Mouse (Mus musculus) heart, embryonic 11.5 days (tissue): Measurements from ENCODE around the gene Pnrc2. TPM values are rescaled to one million over a fixed set of nuclear protein-coding genes. Genes with fewer than 3 reads are reported as not detected.

Experiments used
- ATAC-seq: fragments of 200-750 bp; cut with Nextera tagmentation; replicated peaks from 2 replicates; pipeline ENCODE4 v1.8.0; 2017; ENCODE audit warnings: moderate library complexity; ENCODE audit not compliant: insufficient number of reproducible peaks, low FRiP score, low TSS enrichment
- H3K27ac ChIP-seq: fragments of 300-500 bp; sonication (generic); 2 replicates; pipeline ENCODE4 v1.5.1; 2014; ENCODE audit warnings: mild to moderate bottlenecking, low read depth, low read length
- H3K27me3 ChIP-seq: fragments of 300-500 bp; sonication (generic); 2 replicates; pipeline ENCODE4 v1.6.1; 2014; ENCODE audit warnings: mild to moderate bottlenecking, low read length, mixed read lengths; ENCODE audit not compliant: control insufficient read depth, insufficient read depth
- H3K36me3 ChIP-seq: fragments of 300-500 bp; sonication (generic); 2 replicates; pipeline ENCODE4 v1.6.1; 2014; ENCODE audit warnings: mild to moderate bottlenecking, low read length, moderate library complexity, mixed read lengths; ENCODE audit not compliant: control insufficient read depth, insufficient read depth
- H3K4me1 ChIP-seq: fragments of 300-500 bp; sonication (generic); 2 replicates; pipeline ENCODE4 v1.6.1; 2014; ENCODE audit warnings: low read length; ENCODE audit not compliant: control insufficient read depth, insufficient read depth
- H3K4me2 ChIP-seq: fragments of 300-500 bp; sonication (generic); 2 replicates; pipeline ENCODE4 v1.6.1; 2014; ENCODE audit warnings: mild to moderate bottlenecking, moderate library complexity
- H3K4me3 ChIP-seq: fragments of 300-500 bp; sonication (generic); 2 replicates; pipeline ENCODE4 v1.5.1; 2014; ENCODE audit warnings: low read depth, low read length
- H3K9ac ChIP-seq: fragments of 300-500 bp; sonication (generic); 2 replicates; pipeline ENCODE4 v1.6.1; 2014; ENCODE audit warnings: mild to moderate bottlenecking, low read depth, low read length, moderate library complexity
- H3K9me3 ChIP-seq: fragments of 300-500 bp; sonication (generic); replicated peaks from 2 replicates; pipeline ENCODE4 v1.6.1; 2016; ENCODE audit warnings: low read length; ENCODE audit not compliant: control insufficient read depth
- WGBS: fragments of 180-500 bp; shearing (Covaris S2); extraction: QIAGEN DNeasy Blood & Tissue Kit; methylation state at CpG from one replicate; pipeline ENCODE4 v1.1.7; 2014; ENCODE audit not compliant: insufficient replicate concordance; 5-methylcytosine and 5-hydroxymethylcytosine counted together
- polyA plus RNA-seq: library from polyadenylated mRNA; unstranded; fragments of >200 nt; fragmentation: Nextera tagmentation; extraction: Ambion mirVana; gene quantifications from 2 replicates; pipeline ENCODE4 v1.2.1, GENCODE M21; 2014

The Pnrc2 gene
- polyA plus RNA-seq, 1 experiment from 2014 or later, result 138 TPM

GRCm38 (mm10) chr4:135870227-135871023 is 3.2 kb downstream of the Pnrc2 start:
- ATAC-seq, result no peak
- WGBS, result 69% methylated on average over 2 of the region's 2 CpGs
- Histone ChIP-seq H3K27me3 (no peaks in the 10 kb centered on the region), H3K36me3 (peaks cover 14% of the 10 kb centered on the region), H3K4me3 (no peak overlapping the region), H3K27ac (no peak overlapping the region), H3K9ac (no peak overlapping the region), H3K9me3 (no peaks in the 10 kb centered on the region), H3K4me1 (peaks cover 23% of the 10 kb centered on the region), H3K4me2 (peak overlapping the region; percentile 12)

- H3K9me3 ChIP-seq, result no peaks in the 10 kb centered on the region
- H3K4me3 ChIP-seq, result no peak overlapping the region
- H3K27ac ChIP-seq, result no peak overlapping the region
- no peak overlapping the region for H3K9ac ChIP-seq
- peaks cover 14% of the 10 kb centered on the region for H3K36me3 ChIP-seq
- no peak for ATAC-seq
- WGBS, result 71% methylated on average over 2 of the region's 2 CpGs
- peaks cover 9% of the 10 kb centered on the region; the same call in 1 of the 2 replicates for H3K4me1 ChIP-seq
- no peak overlapping the region for H3K4me2 ChIP-seq
- no peaks in the 10 kb centered on the region for H3K27me3 ChIP-seq
Observed at GRCm38 (mm10) chr4:135868996-135869395, 4.7 kb downstream of the Pnrc2 start.

DNA sequence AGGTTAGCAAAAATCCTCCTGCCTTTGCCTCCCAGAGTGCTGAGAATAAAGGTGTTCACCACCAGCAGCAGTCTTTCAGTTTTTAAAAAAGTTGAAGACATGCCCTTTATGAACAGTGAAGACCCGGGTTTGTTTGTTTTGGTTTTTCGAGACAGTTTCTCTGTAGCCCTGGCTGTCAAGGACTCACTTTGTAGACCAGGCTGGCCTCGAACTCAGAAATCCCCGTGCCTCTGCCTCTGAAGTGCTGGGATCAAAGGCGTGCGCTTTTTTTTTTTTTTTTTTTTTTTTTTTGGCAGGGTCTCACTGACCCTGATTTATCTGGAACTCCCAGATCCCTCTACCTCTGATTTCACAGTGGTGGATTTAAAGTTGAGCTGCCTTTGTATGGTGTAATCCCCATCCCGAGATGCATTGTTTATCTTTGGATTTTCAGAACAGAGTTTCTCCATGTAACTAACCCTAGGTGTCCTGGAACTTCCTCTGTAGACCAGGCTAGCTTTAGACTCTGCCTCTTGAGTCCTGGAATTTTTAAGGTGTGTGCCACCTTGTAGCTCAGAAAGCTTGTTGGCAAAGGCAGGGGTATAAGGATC is 16.0 kb downstream of the Pnrc2 start:
- no peak overlapping the region for H3K27ac ChIP-seq
- H3K4me2 ChIP-seq, result peak overlapping the region; percentile 85
- H3K4me3 ChIP-seq, result peak overlapping the region; percentile 79
- no peak for ATAC-seq
- H3K27me3 ChIP-seq, result no peaks in the 10 kb centered on the region
- H3K9me3 ChIP-seq, result no peaks in the 10 kb centered on the region
- WGBS, result 10% methylated on average over 7 of the region's 7 CpGs
- no peaks in the 10 kb centered on the region; the same call in 1 of the 2 replicates for H3K36me3 ChIP-seq
- peaks cover 27% of the 10 kb centered on the region for H3K4me1 ChIP-seq
- H3K9ac ChIP-seq, result peak overlapping the region; percentile 64

- peak; percentile 78 for ATAC-seq
- H3K27ac ChIP-seq, result peak overlapping the region; percentile 99
- H3K4me1 ChIP-seq, result peaks cover 27% of the 10 kb centered on the region
- WGBS, result under 1% methylated on average over 67 of the region's 91 CpGs
- peak overlapping the region; percentile 85 for H3K4me2 ChIP-seq
- no peaks in the 10 kb centered on the region for H3K9me3 ChIP-seq
- H3K4me3 ChIP-seq, result peak overlapping the region; percentile 79
- no peaks in the 10 kb centered on the region for H3K36me3 ChIP-seq
- no peaks in the 10 kb centered on the region for H3K27me3 ChIP-seq
- H3K9ac ChIP-seq, result peak overlapping the region; percentile 94
Observed at GRCm38 (mm10) chr4:135856223-135857091, 17.2 kb downstream of the Pnrc2 start.

DNA sequence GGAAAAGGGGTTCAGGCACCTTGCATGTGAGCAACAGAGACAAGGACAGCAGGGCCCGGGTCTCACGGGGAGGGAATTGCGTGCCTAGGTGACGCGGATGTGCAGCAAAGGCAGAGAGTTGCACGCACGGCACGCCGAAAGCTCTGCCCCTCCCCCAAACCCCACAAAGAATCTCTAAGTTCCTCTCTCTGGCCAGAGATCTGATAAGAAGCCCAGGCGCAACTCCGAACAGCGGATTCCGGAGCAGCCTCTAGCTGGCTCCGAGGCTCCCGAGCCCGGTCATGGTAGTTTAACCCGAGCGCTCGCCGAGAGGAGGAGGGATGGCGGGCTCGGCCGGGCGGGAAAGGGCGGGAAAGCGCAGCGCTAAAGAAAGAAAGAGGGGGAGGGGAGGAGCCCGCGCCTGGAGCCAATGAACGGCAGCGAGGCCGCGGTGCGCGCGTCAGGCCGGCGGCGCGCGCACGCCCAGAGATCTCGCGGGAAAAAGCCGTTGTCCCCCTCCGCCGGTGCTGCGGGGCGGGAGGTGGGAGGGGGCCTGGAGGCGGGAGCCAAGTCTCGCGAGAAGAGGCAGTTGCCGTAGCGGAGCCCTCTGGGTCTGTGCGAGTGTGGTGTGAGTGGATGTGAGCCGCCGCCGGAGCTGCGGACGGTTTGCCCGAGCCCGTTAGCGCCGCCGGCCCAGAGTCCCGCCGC is 18.0 kb downstream of the Pnrc2 start, which contains the start of gene Srsf10:
Gene Srsf10 (plus strand): TSS at position 212 of the 687 bp plus-strand sequence.
- H3K4me1 ChIP-seq, result peaks cover 28% of the 10 kb centered on the region
- WGBS, result under 1% methylated on average over 65 of the region's 67 CpGs
- no peaks in the 10 kb centered on the region for H3K27me3 ChIP-seq
- H3K9me3 ChIP-seq, result no peaks in the 10 kb centered on the region
- peak within 1 kb of the TSS; percentile 94 for H3K9ac ChIP-seq
- H3K36me3 ChIP-seq, result no peaks in the 10 kb centered on the region
- H3K4me2 ChIP-seq, result peak within 1 kb of the TSS; percentile 85
- peak; percentile 91 for ATAC-seq
- peak within 1 kb of the TSS; percentile 99 for H3K27ac ChIP-seq
- H3K4me3 ChIP-seq, result peak within 1 kb of the TSS; percentile 79

DNA sequence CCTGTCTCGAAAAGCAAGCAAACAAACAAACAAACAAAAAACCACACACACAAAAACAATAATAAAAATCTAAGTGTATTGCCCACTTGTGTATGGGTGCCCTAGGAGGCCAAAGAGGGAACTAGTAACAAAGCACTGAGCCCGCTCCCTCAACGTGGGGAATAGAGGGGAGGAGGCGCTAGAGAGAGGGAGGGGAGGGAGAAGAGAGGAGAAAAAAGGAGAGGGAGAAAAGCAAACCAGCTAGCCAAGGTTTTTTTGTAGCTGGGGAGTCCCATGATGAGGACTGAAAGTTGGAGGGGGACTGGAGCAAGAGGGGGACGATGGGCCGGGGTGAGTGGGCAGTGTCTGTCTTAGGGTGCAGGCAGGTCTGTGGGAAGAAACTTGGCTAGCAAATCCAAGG is 18.6 kb downstream of the Pnrc2 start:
- H3K9me3 ChIP-seq, result no peaks in the 10 kb centered on the region
- H3K36me3 ChIP-seq, result no peaks in the 10 kb centered on the region
- peak overlapping the region; percentile 99 for H3K27ac ChIP-seq
- no peak; the same call in 1 of the 2 replicates for ATAC-seq
- H3K4me1 ChIP-seq, result peaks cover 34% of the 10 kb centered on the region
- WGBS, result 5% methylated on average over 6 of the region's 6 CpGs
- peak overlapping the region; percentile 85 for H3K4me2 ChIP-seq
- H3K27me3 ChIP-seq, result no peaks in the 10 kb centered on the region
- H3K4me3 ChIP-seq, result peak overlapping the region; percentile 79
- H3K9ac ChIP-seq, result peak overlapping the region; percentile 94

- H3K9ac ChIP-seq, result peak overlapping the region; percentile 94
- H3K27me3 ChIP-seq, result no peaks in the 10 kb centered on the region
- H3K4me2 ChIP-seq, result peak overlapping the region; percentile 85
- H3K4me3 ChIP-seq, result peak overlapping the region; percentile 79
- H3K4me1 ChIP-seq, result peaks cover 30% of the 10 kb centered on the region
- H3K27ac ChIP-seq, result peak overlapping the region; percentile 99
- 73% methylated on average over 11 of the region's 11 CpGs for WGBS
- no peaks in the 10 kb centered on the region for H3K36me3 ChIP-seq
- H3K9me3 ChIP-seq, result no peaks in the 10 kb centered on the region
- no peak for ATAC-seq
Observed at GRCm38 (mm10) chr4:135854630-135855029, 19.0 kb downstream of the Pnrc2 start.
